Mouse (Mus musculus): ENCODE data around the gene Ttyh3. TPM values are rescaled to one million over a fixed set of nuclear protein-coding genes. Genes with fewer than 3 reads are reported as not detected.

Ttyh3 gene
- polyA plus RNA-seq, 1 experiment from 2014 or later, result 8.5 TPM

DNA sequence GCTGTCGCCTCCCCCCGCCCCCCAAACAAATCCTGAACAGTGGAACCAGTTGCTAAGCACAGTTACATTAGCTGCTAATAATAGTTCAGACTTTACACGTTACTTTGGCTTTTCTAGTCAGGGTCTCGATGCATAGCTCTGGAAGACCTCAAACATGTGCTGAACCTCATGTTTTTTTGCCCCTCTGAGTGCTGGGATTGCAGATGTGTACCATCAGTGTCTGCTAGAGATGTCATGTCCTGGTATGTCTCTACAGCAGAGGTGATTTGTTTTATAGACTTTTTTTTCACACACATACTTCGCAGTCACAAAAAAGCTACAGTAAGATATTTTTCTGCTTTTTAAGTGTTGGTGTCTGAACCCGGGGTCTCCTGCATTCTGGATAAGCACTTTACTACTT lies 23.3 kb upstream of the Ttyh3 start:
- ATAC-seq (ENCODE audit: low FRiP score, low TSS enrichment) (peak; percentile 27; the same call in 1 of the 2 replicates), DNase-seq (ENCODE audit: low spot score) (no peak)
- Histone ChIP-seq H3K4me1 (replicated peaks; ENCODE audit: control insufficient read depth, insufficient read depth) (no peaks in the 10 kb centered on the region), H3K4me3 (ENCODE audit: low read depth, low read length) (no peak overlapping the region), H3K9ac (ENCODE audit: low read length) (no peak overlapping the region), H3K27ac (replicated peaks) (peak overlapping the region; percentile 65), H3K36me3 (ENCODE audit: control insufficient read depth, insufficient read depth, low read length) (peaks cover 11% of the 10 kb centered on the region), H3K4me2 (replicated peaks; ENCODE audit: low read depth) (no peak overlapping the region), H3K27me3 (ENCODE audit: control insufficient read depth, insufficient read depth, low read length) (no peaks in the 10 kb centered on the region), H3K9me3 (ENCODE audit: control insufficient read depth, low read length) (0 out of 2 replicates have a peak, but pooled peaks cover 4% of the 10 kb centered on the region)
- WGBS, result 63% methylated on average over 6 of the region's 6 CpGs
- TF ChIP-seq EP300 (optimal IDR thresholded peaks at IDR 0.05) (no peak), CTCF (IDR thresholded peaks at IDR 0.05; ENCODE audit: low read depth) (no peak)

DNA sequence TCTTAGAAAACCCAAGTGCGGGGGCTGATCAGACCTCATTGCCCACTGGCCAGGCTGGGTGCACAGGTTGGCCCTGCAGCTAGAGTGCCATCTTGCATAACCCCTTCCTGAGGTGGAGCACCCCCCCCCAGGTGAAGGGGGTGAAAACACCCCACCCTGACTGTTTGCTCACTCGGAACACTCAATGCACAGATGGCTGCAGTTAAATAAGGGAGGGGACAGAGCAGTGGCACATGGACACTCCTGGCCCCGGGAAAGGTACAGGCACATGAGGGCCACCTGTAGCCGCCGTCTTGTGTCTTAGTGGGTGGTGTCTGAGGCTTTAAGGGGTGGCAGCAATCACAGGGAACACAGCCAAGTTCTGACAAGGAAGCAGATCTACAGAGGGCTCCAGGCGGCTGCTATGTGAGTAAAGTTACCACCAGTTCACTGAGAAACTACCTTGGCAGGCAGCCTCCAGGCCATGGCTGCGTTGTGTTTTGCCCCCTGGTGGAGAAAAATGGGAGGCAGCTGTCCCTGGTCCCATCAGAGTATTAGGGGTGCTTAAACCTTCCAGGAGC lies 14.9 kb upstream of the Ttyh3 start:
- no peak for TF ChIP-seq EP300 (optimal IDR thresholded peaks at IDR 0.05)
- peak; percentile 91 for TF ChIP-seq CTCF (IDR thresholded peaks at IDR 0.05; ENCODE audit: low read depth)
- peak; percentile 84 for DNase-seq (ENCODE audit: low spot score)
- Histone ChIP-seq H3K9me3 (ENCODE audit: control insufficient read depth, low read length) (no peaks in the 10 kb centered on the region), H3K4me1 (replicated peaks; ENCODE audit: control insufficient read depth, insufficient read depth) (0 out of 2 replicates have a peak, but pooled peaks cover 2% of the 10 kb centered on the region), H3K9ac (ENCODE audit: low read length) (no peak overlapping the region), H3K36me3 (ENCODE audit: control insufficient read depth, insufficient read depth, low read length) (peaks cover under 1% of the 10 kb centered on the region; the same call in 1 of the 2 replicates), H3K4me2 (replicated peaks; ENCODE audit: low read depth) (no peak overlapping the region), H3K4me3 (ENCODE audit: low read depth, low read length) (no peak overlapping the region), H3K27ac (replicated peaks) (no peak overlapping the region), H3K27me3 (ENCODE audit: control insufficient read depth, insufficient read depth, low read length) (no peaks in the 10 kb centered on the region)
- 30% methylated on average over 7 of the region's 7 CpGs for WGBS
- ATAC-seq (ENCODE audit: low FRiP score, low TSS enrichment), result peak; percentile 75

DNA sequence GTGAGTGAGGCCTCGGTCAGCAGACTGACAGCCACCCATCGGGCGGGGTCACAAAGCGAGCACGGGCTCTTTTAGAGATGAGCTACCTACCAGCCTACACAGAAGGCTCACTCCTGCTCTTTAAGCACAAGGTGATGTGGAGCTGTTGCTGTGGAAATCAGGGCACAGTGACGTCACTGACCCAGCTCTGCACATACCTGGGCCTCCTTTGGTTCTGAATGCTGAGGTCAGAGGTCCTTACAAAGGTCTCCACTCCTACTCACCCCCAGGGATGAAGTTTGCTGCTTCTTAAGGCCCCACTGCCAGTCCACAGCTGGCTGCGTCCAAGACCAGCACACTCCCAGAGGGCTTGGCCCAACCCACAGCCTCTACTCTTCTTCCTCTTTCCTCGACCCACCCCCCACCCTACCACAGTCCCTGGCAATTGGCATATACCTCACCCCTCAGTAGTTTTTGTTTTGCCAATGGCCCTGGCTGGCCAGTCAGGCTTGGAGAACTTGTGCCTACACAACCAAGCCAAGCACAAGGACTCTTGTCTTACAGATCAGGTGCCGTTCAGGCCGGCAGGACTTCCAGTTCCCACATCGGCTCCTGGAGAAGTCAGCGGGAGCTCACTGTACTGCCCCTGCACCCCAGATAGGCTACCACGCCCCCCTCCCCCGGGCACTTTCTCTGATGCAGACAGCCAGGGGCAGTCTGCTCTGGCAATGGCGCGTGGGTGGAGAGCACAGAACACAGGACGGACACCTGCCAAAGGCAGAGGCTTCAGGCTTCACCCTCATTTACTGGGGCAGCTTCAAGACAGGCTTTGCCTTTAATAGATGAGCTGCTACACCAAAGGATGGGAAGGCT lies 14.1 kb upstream of the Ttyh3 start:
- DNase-seq (ENCODE audit: low spot score) (no peak), ATAC-seq (ENCODE audit: low FRiP score, low TSS enrichment) (no peak)
- WGBS, result 61% methylated on average over 17 of the region's 17 CpGs
- no peaks in the 10 kb centered on the region for H3K27me3 ChIP-seq (ENCODE audit: control insufficient read depth, insufficient read depth, low read length)
- no peak overlapping the region for H3K4me2 ChIP-seq (replicated peaks; ENCODE audit: low read depth)
- no peaks in the 10 kb centered on the region for H3K36me3 ChIP-seq (ENCODE audit: control insufficient read depth, insufficient read depth, low read length)
- H3K4me3 ChIP-seq (ENCODE audit: low read depth, low read length), result no peak overlapping the region
- H3K9me3 ChIP-seq (ENCODE audit: control insufficient read depth, low read length), result no peaks in the 10 kb centered on the region
- TF ChIP-seq CTCF (IDR thresholded peaks at IDR 0.05; ENCODE audit: low read depth), result no peak
- TF ChIP-seq EP300 (optimal IDR thresholded peaks at IDR 0.05), result no peak
- H3K27ac ChIP-seq (replicated peaks), result no peak overlapping the region
- H3K9ac ChIP-seq (ENCODE audit: low read length), result no peak overlapping the region
- 0 out of 2 replicates have a peak, but pooled peaks cover 2% of the 10 kb centered on the region for H3K4me1 ChIP-seq (replicated peaks; ENCODE audit: control insufficient read depth, insufficient read depth)

DNA sequence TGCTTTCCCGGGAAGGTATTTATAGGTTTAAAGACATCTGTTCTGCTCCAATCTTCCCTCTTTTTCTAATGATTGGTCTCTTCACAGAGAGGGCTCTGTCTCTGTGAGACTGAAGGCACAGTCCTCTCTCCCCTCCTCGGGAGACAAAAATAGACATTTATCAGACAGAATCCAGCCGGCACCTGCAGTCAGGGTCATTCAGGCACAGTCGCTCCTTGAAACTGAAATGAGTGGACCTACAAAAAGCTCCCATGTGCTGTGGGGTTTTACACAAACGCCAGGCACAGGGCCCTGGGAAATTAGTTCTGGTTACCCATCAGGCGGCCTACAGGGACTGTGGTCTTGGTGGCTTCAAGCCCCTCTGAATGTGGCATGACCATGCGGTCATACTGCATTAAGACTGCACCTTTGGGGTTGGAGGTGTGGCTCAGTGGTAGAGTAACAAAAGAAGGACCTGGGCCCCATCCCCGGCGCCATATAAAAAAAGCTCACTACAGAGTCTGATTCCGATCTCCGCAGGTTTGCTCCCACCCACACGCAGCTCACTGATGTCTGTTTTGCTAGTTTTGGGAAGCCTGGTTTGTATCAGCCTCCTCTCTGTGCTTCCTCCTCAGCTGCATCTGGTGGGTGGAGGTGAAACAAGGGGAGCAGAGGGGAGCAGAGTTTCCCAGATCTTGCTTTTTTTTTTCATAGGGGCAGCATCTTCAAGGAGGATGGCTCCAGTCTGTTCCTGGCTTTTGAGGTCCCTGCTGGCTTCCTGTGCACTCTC lies 13.2 kb upstream of the Ttyh3 start:
- ATAC-seq (ENCODE audit: low FRiP score, low TSS enrichment), result no peak
- H3K27ac ChIP-seq (replicated peaks), result no peak overlapping the region

DNA sequence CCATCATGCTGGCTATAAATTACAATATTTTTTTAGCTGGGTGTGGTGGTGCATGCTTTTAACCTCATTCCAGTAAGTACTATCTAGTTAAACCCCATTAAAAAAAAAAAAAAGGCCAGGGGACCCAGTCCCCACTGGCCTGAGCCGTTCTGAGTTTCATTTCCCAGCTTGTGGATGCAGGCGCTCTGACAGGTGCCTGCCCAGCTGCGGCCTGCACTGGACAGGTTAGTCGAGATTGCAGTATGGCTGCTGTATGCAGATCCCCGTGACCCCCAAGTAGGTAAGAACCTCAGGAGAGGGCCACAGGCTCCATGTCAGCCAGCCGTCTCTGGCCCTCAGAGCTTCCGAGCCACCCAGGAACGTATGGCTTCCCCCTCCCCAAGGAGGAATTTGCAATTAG lies 12.6 kb upstream of the Ttyh3 start:
- TF ChIP-seq EP300 (optimal IDR thresholded peaks at IDR 0.05), result no peak
- Histone ChIP-seq H3K4me3 (ENCODE audit: low read depth, low read length) (no peak overlapping the region), H3K36me3 (ENCODE audit: control insufficient read depth, insufficient read depth, low read length) (no peaks in the 10 kb centered on the region), H3K27me3 (ENCODE audit: control insufficient read depth, insufficient read depth, low read length) (no peaks in the 10 kb centered on the region), H3K9ac (ENCODE audit: low read length) (no peak overlapping the region), H3K27ac (replicated peaks) (no peak overlapping the region), H3K9me3 (ENCODE audit: control insufficient read depth, low read length) (no peaks in the 10 kb centered on the region), H3K4me2 (replicated peaks; ENCODE audit: low read depth) (no peak overlapping the region), H3K4me1 (replicated peaks; ENCODE audit: control insufficient read depth, insufficient read depth) (0 out of 2 replicates have a peak, but pooled peaks cover 2% of the 10 kb centered on the region)
- DNase-seq (ENCODE audit: low spot score) (no peak), ATAC-seq (ENCODE audit: low FRiP score, low TSS enrichment) (no peak)
- WGBS, result 60% methylated on average over 8 of the region's 8 CpGs

More for the DNA sequence above, 13.2 kb upstream of the Ttyh3 start:
- H3K4me2 ChIP-seq (replicated peaks; ENCODE audit: low read depth), result no peak overlapping the region
- H3K36me3 ChIP-seq (ENCODE audit: control insufficient read depth, insufficient read depth, low read length), result no peaks in the 10 kb centered on the region
- no peaks in the 10 kb centered on the region for H3K9me3 ChIP-seq (ENCODE audit: control insufficient read depth, low read length)
- no peak for TF ChIP-seq CTCF (IDR thresholded peaks at IDR 0.05; ENCODE audit: low read depth)
- TF ChIP-seq EP300 (optimal IDR thresholded peaks at IDR 0.05), result no peak
- WGBS, result 54% methylated on average over 12 of the region's 12 CpGs
- no peak overlapping the region for H3K4me3 ChIP-seq (ENCODE audit: low read depth, low read length)
- H3K9ac ChIP-seq (ENCODE audit: low read length), result no peak overlapping the region
- no peak for DNase-seq (ENCODE audit: low spot score)
- no peaks in the 10 kb centered on the region for H3K27me3 ChIP-seq (ENCODE audit: control insufficient read depth, insufficient read depth, low read length)
- H3K4me1 ChIP-seq (replicated peaks; ENCODE audit: control insufficient read depth, insufficient read depth), result 0 out of 2 replicates have a peak, but pooled peaks cover 2% of the 10 kb centered on the region

Measured in stomach, postnatal 0 days (tissue).